Mouse (Mus musculus): ENCODE data around the gene Lrrc4b. TPM values are rescaled to one million over a fixed set of nuclear protein-coding genes. Genes with fewer than 3 reads are reported as not detected.

Lrrc4b gene
- total RNA-seq, 2 experiments from 2014 or later = not detected

Other genes starting within 250 kb of the Lrrc4b start
- not detected in 2 replicates for gene Klk1b24, start 240.8 kb upstream of the Lrrc4b start, total RNA-seq (2015; ENCODE audit: low replicate concordance)
- not detected in 2 replicates for gene Klk1b24, start 240.8 kb upstream of the Lrrc4b start, total RNA-seq (2017; ENCODE audit: low replicate concordance)
- gene Klk1b3, start 230.8 kb upstream of the Lrrc4b start, total RNA-seq (2015; ENCODE audit: low replicate concordance) = not detected in 2 replicates
- not detected in 2 replicates for gene Klk1b3, start 230.8 kb upstream of the Lrrc4b start, total RNA-seq (2017; ENCODE audit: low replicate concordance)
- gene Klk1b4, start 221.6 kb upstream of the Lrrc4b start, total RNA-seq (2015; ENCODE audit: low replicate concordance) = not detected in 2 replicates
- not detected in 2 replicates for gene Klk1b4, start 221.6 kb upstream of the Lrrc4b start, total RNA-seq (2017; ENCODE audit: low replicate concordance)
- gene Klk1b5, start 213.1 kb upstream of the Lrrc4b start, total RNA-seq (2015; ENCODE audit: low replicate concordance) = not detected in 2 replicates
- gene Klk1b5, start 213.1 kb upstream of the Lrrc4b start, total RNA-seq (2017; ENCODE audit: low replicate concordance) = not detected in 2 replicates
- gene Klk1, start 203.7 kb upstream of the Lrrc4b start, total RNA-seq (2015; ENCODE audit: low replicate concordance) = not detected in 2 replicates
- not detected in 2 replicates for gene Klk1, start 203.7 kb upstream of the Lrrc4b start, total RNA-seq (2017; ENCODE audit: low replicate concordance)
- gene Gm36864, start 192.8 kb upstream of the Lrrc4b start, total RNA-seq (2015; ENCODE audit: low replicate concordance) = not detected in 2 replicates
- gene Gm36864, start 192.8 kb upstream of the Lrrc4b start, total RNA-seq (2017; ENCODE audit: low replicate concordance) = not detected in 2 replicates
- gene 1700028J19Rik, start 182.3 kb upstream of the Lrrc4b start, total RNA-seq (2015; ENCODE audit: low replicate concordance) = not detected in 2 replicates
- 0.70 TPM in 1 of 2 replicates, not detected in the other for gene 1700028J19Rik, start 182.3 kb upstream of the Lrrc4b start, total RNA-seq (2017; ENCODE audit: low replicate concordance)
- 8.2 and 9.8 TPM in 2 replicates for gene 2410002F23Rik, start 182.3 kb upstream of the Lrrc4b start, total RNA-seq (2015; ENCODE audit: low replicate concordance)
- gene 2410002F23Rik, start 182.3 kb upstream of the Lrrc4b start, total RNA-seq (2017; ENCODE audit: low replicate concordance) = 5.6 and 7.8 TPM in 2 replicates
- not detected in 2 replicates for gene Acp4, start 171.6 kb upstream of the Lrrc4b start, total RNA-seq (2015; ENCODE audit: low replicate concordance)
- gene Acp4, start 171.6 kb upstream of the Lrrc4b start, total RNA-seq (2017; ENCODE audit: low replicate concordance) = not detected in 2 replicates
- gene Gm15517, start 167.6 kb upstream of the Lrrc4b start, total RNA-seq (2015; ENCODE audit: low replicate concordance) = not detected in 2 replicates
- not detected in 2 replicates for gene Gm15517, start 167.6 kb upstream of the Lrrc4b start, total RNA-seq (2017; ENCODE audit: low replicate concordance)
- 0.19 and 0.63 TPM in 2 replicates for gene Clec11a, start 122.1 kb upstream of the Lrrc4b start, total RNA-seq (2015; ENCODE audit: low replicate concordance)
- gene Clec11a, start 122.1 kb upstream of the Lrrc4b start, total RNA-seq (2017; ENCODE audit: low replicate concordance) = 0.28 and 1.0 TPM in 2 replicates
- not detected in 2 replicates for gene Shank1, start 118.8 kb upstream of the Lrrc4b start, total RNA-seq (2015; ENCODE audit: low replicate concordance)
- gene Shank1, start 118.8 kb upstream of the Lrrc4b start, total RNA-seq (2017; ENCODE audit: low replicate concordance) = not detected in 2 replicates
- not detected in 2 replicates for gene Syt3, start 44.9 kb upstream of the Lrrc4b start, total RNA-seq (2015; ENCODE audit: low replicate concordance)
- gene Syt3, start 44.9 kb upstream of the Lrrc4b start, total RNA-seq (2017; ENCODE audit: low replicate concordance) = not detected in 2 replicates
- not detected in 2 replicates for gene 1700008O03Rik, start 43.2 kb upstream of the Lrrc4b start, total RNA-seq (2015; ENCODE audit: low replicate concordance)
- not detected in 2 replicates for gene 1700008O03Rik, start 43.2 kb upstream of the Lrrc4b start, total RNA-seq (2017; ENCODE audit: low replicate concordance)
- gene Aspdh, start 36.4 kb downstream of the Lrrc4b start, total RNA-seq (2015; ENCODE audit: low replicate concordance) = not detected in 2 replicates
- not detected in 2 replicates for gene Aspdh, start 36.4 kb downstream of the Lrrc4b start, total RNA-seq (2017; ENCODE audit: low replicate concordance)
- 6.7 and 43.7 TPM in 2 replicates for gene Josd2, start 39.0 kb downstream of the Lrrc4b start, total RNA-seq (2015; ENCODE audit: low replicate concordance)
- gene Josd2, start 39.0 kb downstream of the Lrrc4b start, total RNA-seq (2017; ENCODE audit: low replicate concordance) = 33.7 and 59.7 TPM in 2 replicates
- gene Emc10, start 67.5 kb downstream of the Lrrc4b start, total RNA-seq (2015; ENCODE audit: low replicate concordance) = 17.9 and 19.2 TPM in 2 replicates
- 12.4 and 13.4 TPM in 2 replicates for gene Emc10, start 67.5 kb downstream of the Lrrc4b start, total RNA-seq (2017; ENCODE audit: low replicate concordance)
- gene Fam71e1, start 67.6 kb downstream of the Lrrc4b start, total RNA-seq (2015; ENCODE audit: low replicate concordance) = not detected in 2 replicates
- not detected in 2 replicates for gene Fam71e1, start 67.6 kb downstream of the Lrrc4b start, total RNA-seq (2017; ENCODE audit: low replicate concordance)
- gene Mybpc2, start 95.6 kb downstream of the Lrrc4b start, total RNA-seq (2015; ENCODE audit: low replicate concordance) = not detected in 2 replicates
- not detected in 2 replicates for gene Mybpc2, start 95.6 kb downstream of the Lrrc4b start, total RNA-seq (2017; ENCODE audit: low replicate concordance)
- gene Spib, start 103.1 kb downstream of the Lrrc4b start, total RNA-seq (2015; ENCODE audit: low replicate concordance) = 1.7 and 1.9 TPM in 2 replicates
- 1.9 and 2.6 TPM in 2 replicates for gene Spib, start 103.1 kb downstream of the Lrrc4b start, total RNA-seq (2017; ENCODE audit: low replicate concordance)
- gene Pold1, start 119.8 kb downstream of the Lrrc4b start, total RNA-seq (2015; ENCODE audit: low replicate concordance) = 21.3 and 26.5 TPM in 2 replicates
- 16.2 and 29.3 TPM in 2 replicates for gene Pold1, start 119.8 kb downstream of the Lrrc4b start, total RNA-seq (2017; ENCODE audit: low replicate concordance)
- gene Nr1h2, start 124.9 kb downstream of the Lrrc4b start, total RNA-seq (2015; ENCODE audit: low replicate concordance) = 34.4 and 41.8 TPM in 2 replicates
- 32.0 and 41.0 TPM in 2 replicates for gene Nr1h2, start 124.9 kb downstream of the Lrrc4b start, total RNA-seq (2017; ENCODE audit: low replicate concordance)
- 66.9 TPM in 2 replicates for gene Napsa, start 143.4 kb downstream of the Lrrc4b start, total RNA-seq (2015; ENCODE audit: low replicate concordance)
- gene Napsa, start 143.4 kb downstream of the Lrrc4b start, total RNA-seq (2017; ENCODE audit: low replicate concordance) = 18.0 and 26.1 TPM in 2 replicates
- gene Kcnc3, start 161.6 kb downstream of the Lrrc4b start, total RNA-seq (2015; ENCODE audit: low replicate concordance) = not detected in 2 replicates
- gene Kcnc3, start 161.6 kb downstream of the Lrrc4b start, total RNA-seq (2017; ENCODE audit: low replicate concordance) = 0.42 TPM in 1 of 2 replicates, not detected in the other
- not detected in 2 replicates for gene Myh14, start 241.8 kb downstream of the Lrrc4b start, total RNA-seq (2015; ENCODE audit: low replicate concordance)
- not detected in 2 replicates for gene Myh14, start 241.8 kb downstream of the Lrrc4b start, total RNA-seq (2017; ENCODE audit: low replicate concordance)